In the genomic region with DNA sequence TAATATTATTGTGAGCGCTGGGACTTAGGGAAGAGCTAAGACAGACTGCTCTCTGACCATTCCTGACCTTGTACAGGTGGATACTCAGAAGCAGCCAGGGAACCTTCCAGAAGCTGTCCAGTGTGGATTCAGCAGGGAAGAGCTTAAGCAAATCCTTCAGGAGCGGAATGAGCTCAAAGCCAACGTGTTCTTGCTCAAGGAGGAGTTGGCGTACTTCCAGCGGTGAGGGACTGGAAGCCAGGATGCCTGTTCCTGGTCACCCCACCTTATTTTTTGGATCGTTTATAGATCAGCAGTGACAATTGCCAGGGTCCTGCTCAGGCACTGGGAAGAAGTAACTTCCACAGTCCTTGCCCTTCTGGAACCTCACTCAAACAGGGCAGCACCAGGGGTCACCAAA, we compare ENCODE assay signal across 8 mouse cellular contexts. TPM values are rescaled to one million over a fixed set of nuclear protein-coding genes. Genes with fewer than 3 reads are reported as not detected.
DNase-seq lines count a peak whose midpoint lies in the region; ATAC-seq and TF ChIP-seq lines count a peak whose summit lies in the region.

No protein-coding gene starts in this region.

- no peak overlapping the region for H3K27ac ChIP-seq in kidney, adult 2 months (ENCODE audit: insufficient read depth, low read depth, low read length)
- H3K27ac ChIP-seq in kidney, embryonic 14.5 days (ENCODE audit: low read depth, low read length): no peak overlapping the region
- H3K27ac ChIP-seq in limb, embryonic 13.5 days: no peak overlapping the region

- 56% methylated on average over 6 of the region's 6 CpGs for WGBS in kidney, adult 2 months
- WGBS in kidney, embryonic 14.5 days: 86% methylated on average over 6 of the region's 6 CpGs
- 79% methylated on average over 6 of the region's 6 CpGs for WGBS in limb, embryonic 13.5 days

- peaks cover 11% of the 10 kb centered on the region for H3K4me1 ChIP-seq in kidney, adult 2 months (ENCODE audit: control insufficient read depth, insufficient read depth, low read length)
- H3K4me1 ChIP-seq in kidney, embryonic 14.5 days (ENCODE audit: control insufficient read depth, insufficient read depth, low read length): peaks cover 20% of the 10 kb centered on the region
- H3K4me1 ChIP-seq in limb, embryonic 13.5 days: peaks cover 33% of the 10 kb centered on the region

- no peaks in the 10 kb centered on the region for H3K9me3 ChIP-seq in kidney, embryonic 14.5 days (ENCODE audit: control insufficient read depth, low read length)
- no peaks in the 10 kb centered on the region for H3K9me3 ChIP-seq in limb, embryonic 13.5 days

- no peak for ATAC-seq in kidney, embryonic 14.5 days (ENCODE audit: low FRiP score, low TSS enrichment)
- no peak for ATAC-seq in limb, embryonic 13.5 days (ENCODE audit: low FRiP score, low read depth)
- no peak; the same call in 1 of the 2 replicates for ATAC-seq in frontal cortex, adult (ENCODE audit: low TSS enrichment)

- H3K9ac ChIP-seq in kidney, embryonic 14.5 days (ENCODE audit: low read depth, low read length): no peak overlapping the region
- no peak overlapping the region for H3K9ac ChIP-seq in limb, embryonic 13.5 days

- H3K36me3 ChIP-seq in kidney, adult 2 months (ENCODE audit: control insufficient read depth, insufficient read depth, low read length): no peaks in the 10 kb centered on the region; the same call in 1 of the 2 replicates
- H3K36me3 ChIP-seq in kidney, embryonic 14.5 days (ENCODE audit: control insufficient read depth, insufficient read depth, low read length): peaks cover 33% of the 10 kb centered on the region
- H3K36me3 ChIP-seq in limb, embryonic 13.5 days: peaks cover 35% of the 10 kb centered on the region

- H3K4me3 ChIP-seq in kidney, adult 2 months (ENCODE audit: insufficient read depth, low read depth, low read length): no peak overlapping the region
- H3K4me3 ChIP-seq in kidney, embryonic 14.5 days (ENCODE audit: low read length): no peak overlapping the region
- H3K4me3 ChIP-seq in limb, embryonic 13.5 days: peak overlapping the region; percentile 53; the same call in 1 of the 2 replicates

- H3K4me2 ChIP-seq in kidney, embryonic 14.5 days (replicated peaks; ENCODE audit: low read depth, low read length): no peak overlapping the region
- H3K4me2 ChIP-seq in limb, embryonic 13.5 days (replicated peaks): no peak overlapping the region

- TF ChIP-seq CTCF in kidney, adult 2 months (conservative IDR thresholded peaks at IDR 0.05; ENCODE audit: insufficient read depth, insufficient read length, low read depth, low read length): no peak

- no peak for TF ChIP-seq POLR2A in kidney, adult 2 months (IDR thresholded peaks at IDR 0.05; ENCODE audit: low read depth, low read length)

- no peaks in the 10 kb centered on the region for H3K27me3 ChIP-seq in kidney, adult 2 months (replicated peaks; ENCODE audit: control insufficient read depth, insufficient read depth, low read length)
- no peaks in the 10 kb centered on the region for H3K27me3 ChIP-seq in kidney, embryonic 14.5 days (ENCODE audit: control insufficient read depth, insufficient read depth, low read length)
- no peaks in the 10 kb centered on the region for H3K27me3 ChIP-seq in limb, embryonic 13.5 days

- peak; percentile 53 for DNase-seq in kidney, adult 2 months
- peak; percentile 80 for DNase-seq in adrenal gland, postnatal 10 days
- peak; percentile 48 to 53 for DNase-seq in cerebellum, postnatal 36 days
- DNase-seq in layer of hippocampus, adult 9-10 months (ENCODE audit: low spot score): no peak
- no peak for DNase-seq in frontal cortex, postnatal 14 days (ENCODE audit: low spot score in 2 of 2)

RNA-seq across cellular contexts. Expression of a gene that starts 1.3 kb away (rescaled TPM):
- 19.3 and 19.8 TPM in 2 replicates for polyA plus RNA-seq in kidney, adult 2 months (2012; rRNA removed)
- polyA plus RNA-seq in kidney, embryonic 14.5 days (2014; fragmentation: Nextera tagmentation; extraction: Ambion mirVana): 0.51 and 0.97 TPM in 2 replicates
- 10 to 100 TPM; 17.3 to 23.7 TPM for total RNA-seq in adrenal gland, postnatal 10 days (2021)
- 0.34 and 0.66 TPM in 2 replicates for polyA plus RNA-seq in limb, embryonic 13.5 days (2015; fragmentation: Nextera tagmentation; extraction: Ambion mirVana)

RNA-seq across cellular contexts. Expression of a gene that starts 2.1 kb away (rescaled TPM):
- polyA plus RNA-seq in kidney, adult 2 months (2012; rRNA removed): 13.3 and 17.3 TPM in 2 replicates
- 10.0 TPM in 2 replicates for polyA plus RNA-seq in kidney, embryonic 14.5 days (2014; fragmentation: Nextera tagmentation; extraction: Ambion mirVana)
- total RNA-seq in adrenal gland, postnatal 10 days (2021): 10 to 100 TPM; 13.3 to 20.0 TPM
- polyA plus RNA-seq in limb, embryonic 13.5 days (2015; fragmentation: Nextera tagmentation; extraction: Ambion mirVana): 6.0 and 6.6 TPM in 2 replicates

RNA-seq across cellular contexts. Expression of a gene that starts 20.3 kb away (rescaled TPM):
- 148 and 174 TPM in 2 replicates for polyA plus RNA-seq in kidney, adult 2 months (2012; rRNA removed)
- polyA plus RNA-seq in kidney, embryonic 14.5 days (2014; fragmentation: Nextera tagmentation; extraction: Ambion mirVana): 3.5 and 6.0 TPM in 2 replicates
- 10 to 100 TPM; 21.1 to 27.9 TPM for total RNA-seq in adrenal gland, postnatal 10 days (2021)
- polyA plus RNA-seq in limb, embryonic 13.5 days (2015; fragmentation: Nextera tagmentation; extraction: Ambion mirVana): 4.8 TPM in 2 replicates

RNA-seq across cellular contexts. Expression of a gene that starts 24.6 kb away (rescaled TPM):
- polyA plus RNA-seq in kidney, adult 2 months (2012; rRNA removed): 88.0 and 92.7 TPM in 2 replicates
- 56.4 and 103 TPM in 2 replicates for polyA plus RNA-seq in kidney, embryonic 14.5 days (2014; fragmentation: Nextera tagmentation; extraction: Ambion mirVana)
- 100 to 1,000 TPM; 112 to 130 TPM for total RNA-seq in adrenal gland, postnatal 10 days (2021)
- 60.8 and 63.0 TPM in 2 replicates for polyA plus RNA-seq in limb, embryonic 13.5 days (2015; fragmentation: Nextera tagmentation; extraction: Ambion mirVana)

RNA-seq across cellular contexts. Expression of a gene that starts 49.7 kb away (rescaled TPM):
- 14.2 and 14.6 TPM in 2 replicates for polyA plus RNA-seq in kidney, adult 2 months (2012; rRNA removed)
- polyA plus RNA-seq in kidney, embryonic 14.5 days (2014; fragmentation: Nextera tagmentation; extraction: Ambion mirVana): 20.7 and 21.0 TPM in 2 replicates
- total RNA-seq in adrenal gland, postnatal 10 days (2021): 10 to 100 TPM; 20.9 to 24.6 TPM
- 26.4 and 26.9 TPM in 2 replicates for polyA plus RNA-seq in limb, embryonic 13.5 days (2015; fragmentation: Nextera tagmentation; extraction: Ambion mirVana)

Comparison
In these comparisons a context has a peak if more than half of its experiments do, and no peak if none do; other contexts are left out.
1. RNA of a gene that starts 1.3 kb away (polyA plus RNA-seq): 19.3 to 19.8 TPM in kidney, adult 2 months; 0.51 to 0.97 TPM in kidney, embryonic 14.5 days and 0.34 to 0.66 TPM in limb, embryonic 13.5 days; every median in the first group is over 10 times any median in the second.
2. RNA of a gene that starts 20.3 kb away (polyA plus RNA-seq): 148 to 174 TPM in kidney, adult 2 months; 3.5 to 6.0 TPM in kidney, embryonic 14.5 days and 4.8 TPM in limb, embryonic 13.5 days; every median in the first group is over 10 times any median in the second.
3. DNase-seq: peak in kidney, adult 2 months (single experiment), adrenal gland, postnatal 10 days (single experiment) and cerebellum, postnatal 36 days (2 of 2); none in layer of hippocampus, adult 9-10 months (single experiment) and frontal cortex, postnatal 14 days (0 of 2).